Mouse (Mus musculus) intestine, embryonic 15.5 days (tissue): ENCODE results near the gene Abca16. TPM values are rescaled to one million over a fixed set of nuclear protein-coding genes. Genes with fewer than 3 reads are reported as not detected.

Experiments used
- polyA plus RNA-seq: library from polyadenylated mRNA; unstranded; fragments of >200 nt; fragmentation: Nextera tagmentation; extraction: Ambion mirVana; gene quantifications from 2 replicates; pipeline ENCODE4 v1.2.1, GENCODE M21; 2015

The Abca16 gene
- polyA plus RNA-seq, 1 experiment from 2014 or later: not detected

Other genes starting within 250 kb of the Abca16 start
- gene Anks4b, start 235.8 kb upstream of the Abca16 start, polyA plus RNA-seq: 9.2 and 11.6 TPM in 2 replicates
- gene Crym, start 207.5 kb upstream of the Abca16 start, polyA plus RNA-seq: 1.6 and 2.3 TPM in 2 replicates
- 0.13 TPM in 1 of 2 replicates, not detected in the other for gene Abca14, start 205.7 kb upstream of the Abca16 start, polyA plus RNA-seq
- gene Abca15, start 81.0 kb upstream of the Abca16 start, polyA plus RNA-seq: not detected in 2 replicates
- 295 and 299 TPM in 2 replicates for gene Uqcrc2, start 225.5 kb downstream of the Abca16 start, polyA plus RNA-seq